Mouse (Mus musculus) retina, embryonic 14.5 days (tissue): ENCODE data around the gene Cdh13.

Source experiments
- DNase-seq: peaks from one replicate; pipeline ENCODE4 v3.0.0-alpha.2; 2015; ENCODE audit warnings: low spot score

Cdh13 gene

DNA sequence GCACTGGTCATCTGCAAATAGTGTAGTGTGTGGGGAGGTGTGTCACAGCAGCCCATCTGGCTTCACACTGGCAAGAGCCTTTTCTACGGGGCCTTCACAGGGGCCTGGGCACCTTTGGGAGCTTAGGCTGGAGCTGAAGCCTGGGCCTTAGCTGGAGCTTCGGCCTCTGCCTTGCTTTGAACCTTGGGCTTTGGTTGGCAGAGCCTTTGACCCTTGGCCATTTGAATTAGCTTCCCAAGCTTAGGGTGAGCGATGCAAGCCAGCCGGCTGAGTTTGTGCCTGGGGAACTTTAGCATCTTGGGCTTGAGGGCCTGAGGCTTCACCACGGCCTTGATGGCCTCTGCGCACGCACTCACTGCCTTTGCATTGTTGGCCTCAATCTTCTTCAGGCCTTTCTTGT is 98.1 kb downstream of the Cdh13 start:
- DNase-seq: no peak

DNA sequence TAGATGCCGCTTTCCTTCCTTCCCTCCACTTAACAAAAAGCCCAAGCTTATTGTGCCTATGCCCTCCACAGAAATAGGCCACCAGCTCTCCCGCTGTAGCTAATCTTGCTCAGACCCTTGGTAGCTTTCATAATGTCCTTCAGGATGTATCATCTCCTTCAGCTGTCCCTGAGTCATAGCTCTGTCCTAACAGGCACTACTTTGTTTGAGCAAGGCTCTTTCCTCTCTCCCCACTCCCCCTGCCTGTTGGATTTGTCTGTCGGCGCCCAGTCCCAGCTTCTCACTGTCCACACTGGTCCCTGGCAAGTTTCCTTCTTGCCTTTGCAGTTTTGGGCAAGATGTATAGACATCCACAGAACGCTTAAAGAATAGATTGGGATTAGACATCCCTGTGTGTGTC is 100.8 kb downstream of the Cdh13 start:
- DNase-seq: no peak

DNA sequence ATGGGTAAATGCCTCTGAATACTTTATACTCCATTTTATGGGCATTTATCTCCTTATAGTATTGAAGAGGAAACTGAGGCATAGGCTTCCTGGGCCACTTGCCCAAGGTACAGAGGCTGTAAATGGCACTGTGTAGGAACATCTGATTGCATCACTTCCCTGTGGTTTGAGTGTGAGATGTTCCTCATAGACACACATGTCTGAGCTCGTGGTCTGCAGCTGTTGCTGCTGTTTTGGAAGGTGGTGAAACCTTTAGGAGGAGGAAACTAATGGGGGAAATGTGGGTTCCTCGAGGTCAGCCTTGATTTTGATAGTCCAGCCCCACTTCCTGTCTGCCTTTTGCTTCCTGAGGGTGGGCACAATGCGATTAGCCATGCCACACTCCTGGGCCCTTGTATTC is 105.9 kb downstream of the Cdh13 start:
- no peak for DNase-seq

DNA sequence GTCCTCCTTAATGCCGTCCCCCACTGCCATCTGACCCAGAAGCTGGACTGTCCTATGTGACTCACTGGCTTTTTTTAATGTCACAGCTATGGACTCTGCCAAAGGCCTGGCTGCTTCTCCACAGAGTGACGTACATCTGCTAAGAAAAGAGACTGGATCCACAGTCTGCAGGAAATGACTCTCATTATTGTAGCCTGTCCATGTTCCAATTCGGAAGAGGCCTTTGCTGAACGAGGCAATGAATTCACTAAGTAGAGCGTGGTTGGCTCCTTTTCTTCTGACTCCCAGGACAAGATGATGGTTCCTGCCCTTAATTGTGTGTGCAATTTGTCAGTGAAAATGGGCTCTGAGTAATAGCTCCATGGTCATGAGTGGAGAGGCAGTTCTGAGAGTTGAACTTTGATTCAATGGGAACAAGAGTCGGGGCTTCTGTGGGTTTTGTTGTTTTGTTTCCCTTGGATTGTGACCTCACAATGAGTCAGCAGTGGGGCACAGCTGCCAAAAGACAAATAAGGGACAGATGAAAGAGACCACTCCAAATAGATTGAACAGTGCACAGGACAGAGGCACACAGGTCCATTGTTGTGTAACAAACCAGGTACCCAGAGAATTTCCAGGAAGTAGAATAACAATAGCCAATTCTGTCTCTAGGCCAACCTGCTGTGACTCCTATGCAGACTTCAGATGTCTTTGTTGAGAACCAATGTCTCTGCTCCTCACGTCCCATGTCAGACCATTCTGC is 110.5 kb downstream of the Cdh13 start:
- DNase-seq: no peak

DNA sequence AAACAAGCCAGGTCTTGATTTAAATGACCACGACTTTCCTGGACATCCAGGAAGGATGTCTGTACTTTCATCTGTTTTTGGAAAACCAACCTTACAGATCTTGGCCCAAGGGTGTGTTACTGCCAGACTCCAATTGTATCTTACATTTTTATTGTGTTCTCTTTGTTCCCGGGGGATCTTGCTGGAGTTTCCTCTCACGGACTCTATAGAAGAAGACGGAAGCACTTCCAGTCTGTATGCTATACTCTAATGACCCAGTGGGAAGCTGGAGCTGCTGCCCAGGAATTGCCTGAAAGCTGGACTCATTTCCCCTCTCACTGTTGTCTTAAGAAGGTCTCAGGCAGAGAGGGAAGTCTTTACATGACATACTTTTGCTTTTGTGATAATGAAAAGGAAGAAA is 111.6 kb downstream of the Cdh13 start:
- no peak for DNase-seq

DNA sequence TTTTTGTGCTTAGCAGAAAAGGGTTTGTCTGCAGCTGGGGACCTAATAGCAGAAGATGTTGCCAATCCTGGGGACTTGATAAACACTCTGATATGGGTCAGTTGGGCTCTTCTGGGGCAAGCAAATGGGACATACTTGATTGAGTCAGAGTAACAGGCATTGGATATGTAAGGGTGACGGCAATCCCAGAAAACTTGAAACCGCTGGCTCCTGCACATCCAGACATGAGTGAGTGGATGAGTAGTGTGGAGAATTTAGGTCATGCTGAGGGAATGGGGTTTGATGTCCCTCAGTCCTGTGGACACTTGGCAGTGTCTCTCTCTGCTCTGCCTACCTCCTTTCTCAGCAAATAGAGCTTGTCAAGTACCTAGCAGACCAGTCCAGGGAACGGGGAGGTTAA is 121.3 kb downstream of the Cdh13 start:
- DNase-seq: no peak

DNA sequence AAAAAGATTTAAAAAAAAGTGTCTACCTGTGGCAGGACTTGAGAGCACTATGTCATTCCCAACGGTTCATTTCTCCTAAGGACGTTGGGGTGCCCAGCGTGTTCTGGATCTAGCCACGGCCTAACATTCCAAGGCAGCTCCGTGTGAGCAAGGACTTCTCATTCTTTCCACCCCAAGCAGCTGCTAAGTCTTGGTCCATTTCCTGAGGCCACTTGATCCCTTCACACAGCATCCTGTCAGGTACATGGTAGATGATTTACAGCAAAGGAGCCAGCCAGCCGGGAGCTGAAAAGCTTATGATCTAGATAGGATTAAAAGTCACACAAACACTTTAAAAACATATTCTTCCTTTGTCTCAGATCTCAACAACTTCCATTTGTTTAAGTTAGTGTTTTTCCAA is 123.8 kb downstream of the Cdh13 start:
- DNase-seq: no peak

DNA sequence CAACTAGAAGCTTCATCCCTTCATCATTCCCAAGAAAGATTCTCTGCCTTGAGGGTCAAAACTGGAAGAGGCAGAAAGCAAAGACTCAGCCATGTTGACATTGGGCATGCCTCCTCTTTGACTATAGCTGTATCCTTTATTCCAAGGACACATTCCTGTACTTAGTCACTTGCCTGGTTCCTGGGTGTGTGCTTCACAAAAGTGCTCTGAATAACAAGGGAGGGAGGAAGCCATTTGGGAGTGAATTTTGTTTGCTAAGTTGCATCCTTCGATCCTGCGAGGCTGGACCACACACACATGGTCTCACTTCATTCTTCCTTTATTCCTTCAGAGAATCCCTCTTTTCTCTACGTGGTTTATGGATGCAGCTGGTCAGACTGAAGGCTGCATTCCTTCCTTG is 125.9 kb downstream of the Cdh13 start:
- DNase-seq: no peak

DNA sequence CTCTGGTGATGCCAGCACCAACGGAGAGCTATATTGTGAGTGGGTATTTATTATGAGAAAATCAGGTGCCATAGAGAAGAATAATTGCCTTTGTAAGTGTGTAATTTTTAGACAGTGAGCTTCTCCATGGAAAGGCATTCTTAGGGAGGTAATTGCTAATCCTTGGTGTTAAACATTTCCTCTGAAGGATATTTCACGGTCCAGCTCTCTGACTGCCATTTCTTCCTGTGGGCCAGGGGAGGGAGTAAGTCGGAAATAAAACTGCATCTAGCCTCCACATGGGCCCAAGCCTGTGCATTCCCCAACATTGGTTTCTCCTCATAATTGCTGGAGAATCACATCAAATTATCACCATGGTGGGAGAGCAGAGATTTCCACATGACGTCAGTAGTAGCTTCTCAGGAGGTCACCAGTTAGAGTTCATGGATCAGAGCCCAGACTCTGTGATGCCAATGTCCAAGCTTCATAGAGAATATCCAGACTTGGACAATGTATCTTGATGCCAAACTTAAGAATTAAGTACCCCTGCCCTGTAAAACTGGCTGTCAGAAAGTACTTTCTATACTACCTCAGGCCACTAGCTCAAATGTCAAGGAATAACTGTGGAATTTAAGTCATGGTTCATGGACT is 126.9 kb downstream of the Cdh13 start:
- no peak for DNase-seq

DNA sequence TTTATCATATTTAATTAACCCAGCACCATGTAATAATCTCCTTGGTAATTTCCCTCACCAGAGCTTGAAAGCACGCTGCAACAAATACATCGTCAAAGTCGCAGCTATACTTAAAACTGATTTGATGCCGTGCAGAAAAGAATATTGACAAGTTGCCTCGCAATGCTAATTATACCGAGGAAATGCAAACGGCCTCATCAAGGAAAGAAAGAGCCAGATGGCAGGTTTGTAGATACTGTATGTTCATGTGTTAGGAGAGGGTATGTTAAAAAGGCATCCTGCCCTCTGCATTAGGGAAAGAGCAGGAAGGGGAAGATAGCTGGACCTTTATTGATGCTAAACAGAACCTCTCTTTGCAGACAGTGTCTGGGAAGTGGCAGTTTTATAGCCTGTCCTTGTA is 132.1 kb downstream of the Cdh13 start:
- no peak for DNase-seq

DNA sequence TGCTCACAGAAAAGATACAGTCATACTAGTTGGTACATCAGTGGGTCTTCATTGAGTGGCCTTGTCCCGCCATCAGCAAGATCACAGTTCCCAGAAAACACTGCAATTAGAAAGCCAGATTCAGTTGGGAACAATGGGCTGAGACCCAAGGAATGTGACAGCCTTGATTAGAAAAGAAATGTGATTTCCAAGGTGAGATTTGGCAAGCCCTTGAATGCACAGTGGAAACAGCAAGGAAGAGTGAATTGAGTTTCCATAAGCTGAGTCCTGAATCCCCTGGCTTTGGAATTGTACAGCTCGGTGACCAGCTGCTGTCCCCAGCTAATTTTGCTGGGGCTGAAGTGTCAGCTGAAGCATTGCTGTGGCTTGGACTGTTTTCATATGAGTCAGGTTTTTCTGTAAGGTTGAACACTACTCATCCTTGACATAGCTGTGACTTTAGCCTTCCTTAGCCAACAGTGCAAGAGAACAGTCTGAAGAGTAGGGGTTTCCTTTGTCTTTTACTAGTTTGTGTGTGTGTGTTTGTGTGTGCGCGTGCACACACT is 133.3 kb downstream of the Cdh13 start:
- DNase-seq: no peak

DNA sequence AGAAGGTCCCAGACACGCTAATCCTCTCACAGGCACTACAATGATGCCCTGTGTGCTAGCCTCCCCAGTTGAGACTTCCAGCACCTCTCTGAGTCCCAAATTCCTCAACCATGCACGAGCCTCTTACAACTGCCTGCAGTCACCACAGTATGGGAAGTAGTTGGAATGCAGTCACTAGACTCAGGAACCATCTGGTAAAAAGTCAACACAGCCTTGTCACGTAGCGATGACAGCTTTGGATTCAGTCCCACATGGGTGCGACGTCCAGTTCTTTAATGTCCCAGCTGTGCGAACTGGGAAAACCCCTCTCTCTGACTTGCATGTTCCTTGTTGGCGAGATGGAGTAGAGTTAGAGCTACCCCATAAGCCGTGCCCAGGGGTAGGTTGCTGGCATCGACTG is 139.1 kb downstream of the Cdh13 start:
- DNase-seq: no peak

DNA sequence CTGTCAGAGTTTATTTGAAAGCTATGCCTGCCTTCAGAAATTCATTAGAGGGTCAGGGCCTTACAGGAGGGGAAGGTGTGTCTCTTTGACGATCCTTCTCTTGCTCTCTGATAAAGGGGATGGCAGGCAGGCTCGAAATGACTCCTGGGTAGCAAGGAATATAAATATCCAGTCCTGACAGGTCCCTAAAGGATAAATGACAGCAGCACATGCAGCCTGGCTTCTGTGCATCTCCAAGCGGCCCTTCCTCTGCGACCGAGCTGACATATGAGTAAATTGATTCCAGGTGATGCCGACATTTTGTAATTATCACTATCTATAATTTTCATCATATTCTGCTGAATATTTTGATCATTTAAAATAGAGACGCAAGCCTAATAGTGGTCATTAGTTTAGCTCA is 145.4 kb downstream of the Cdh13 start:
- DNase-seq: no peak

DNA sequence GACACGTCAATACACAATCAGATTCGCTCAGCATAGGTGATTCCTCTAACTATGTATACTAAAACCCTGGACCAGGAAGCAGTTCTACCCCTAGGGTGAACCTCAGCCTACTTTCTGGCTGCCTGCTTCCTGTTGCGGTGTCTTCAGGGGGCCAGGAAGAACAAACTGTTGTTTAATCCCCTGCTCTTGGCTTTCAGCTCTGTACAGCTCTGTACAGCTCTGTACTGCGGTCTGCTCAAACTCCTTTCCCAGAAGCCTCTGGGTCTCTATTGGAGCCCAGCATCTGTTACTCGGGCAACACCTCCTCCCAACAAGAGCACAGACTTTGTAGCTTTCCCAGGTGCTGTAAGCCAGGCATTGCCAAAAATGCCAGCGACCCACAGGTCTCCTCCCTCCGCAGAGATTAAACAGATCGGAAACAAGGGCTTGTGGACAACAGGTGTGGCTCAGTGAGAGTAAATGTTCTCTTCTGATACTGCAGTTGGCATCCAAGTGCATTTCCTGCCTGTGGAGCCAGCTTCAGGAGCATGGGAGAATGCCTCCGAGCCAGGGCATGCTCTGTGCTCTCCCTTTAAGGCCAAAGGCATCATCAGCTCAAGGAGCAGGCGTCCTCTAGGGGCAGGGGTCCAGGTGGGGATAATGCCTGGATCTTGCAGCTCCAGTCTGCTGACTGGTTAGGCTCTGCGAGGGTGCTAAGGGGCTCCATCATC is 148.4 kb downstream of the Cdh13 start:
- no peak for DNase-seq

DNA sequence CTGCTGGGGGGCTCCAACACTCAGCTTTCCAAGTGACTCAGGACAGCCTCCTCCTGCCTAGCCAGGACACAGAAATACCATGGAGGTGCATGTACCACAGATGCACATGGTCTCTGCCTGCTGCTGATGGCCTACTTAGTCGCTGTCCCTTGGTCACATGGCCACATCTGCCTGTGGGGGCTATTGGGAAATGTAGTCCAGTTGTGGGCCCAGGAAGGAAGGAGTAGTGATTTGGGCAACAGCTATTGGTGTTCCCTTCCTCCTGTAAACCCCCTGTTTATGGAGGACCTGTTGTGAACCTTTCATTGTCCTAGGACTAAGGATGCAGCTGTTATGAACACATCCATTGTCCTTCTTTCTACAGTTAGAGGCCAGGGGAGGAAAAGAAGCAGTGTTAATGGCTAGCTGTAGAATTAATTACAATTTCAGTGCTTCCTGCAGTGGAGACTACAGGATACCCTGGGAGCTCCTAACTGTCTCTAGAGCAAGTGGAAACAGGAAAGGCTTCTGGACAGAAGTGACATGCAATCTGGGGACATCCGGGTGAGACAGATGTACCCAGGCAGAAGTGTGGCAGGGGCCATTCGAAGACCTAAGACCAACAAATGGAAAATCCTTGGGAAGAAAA is 150.1 kb downstream of the Cdh13 start:
- DNase-seq: no peak

DNA sequence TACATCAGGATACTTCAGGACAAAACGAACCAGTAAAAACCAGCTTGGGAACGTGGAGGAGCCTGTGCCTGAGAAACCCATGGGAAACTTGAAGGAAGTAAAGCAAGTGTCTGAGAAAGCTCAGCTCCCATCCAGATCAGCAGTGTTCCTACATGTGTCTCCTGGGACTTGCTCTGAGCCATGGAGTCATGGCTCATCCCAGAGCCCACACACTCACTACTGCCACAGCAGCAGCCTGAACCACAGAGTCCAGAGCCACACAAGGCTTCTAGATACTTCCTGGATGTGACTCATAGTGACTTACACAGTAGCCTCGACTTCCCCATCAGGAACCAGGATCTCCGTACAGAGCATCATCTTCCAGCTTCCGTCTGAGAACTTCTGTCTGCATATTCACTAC is 153.2 kb downstream of the Cdh13 start:
- no peak for DNase-seq

DNA sequence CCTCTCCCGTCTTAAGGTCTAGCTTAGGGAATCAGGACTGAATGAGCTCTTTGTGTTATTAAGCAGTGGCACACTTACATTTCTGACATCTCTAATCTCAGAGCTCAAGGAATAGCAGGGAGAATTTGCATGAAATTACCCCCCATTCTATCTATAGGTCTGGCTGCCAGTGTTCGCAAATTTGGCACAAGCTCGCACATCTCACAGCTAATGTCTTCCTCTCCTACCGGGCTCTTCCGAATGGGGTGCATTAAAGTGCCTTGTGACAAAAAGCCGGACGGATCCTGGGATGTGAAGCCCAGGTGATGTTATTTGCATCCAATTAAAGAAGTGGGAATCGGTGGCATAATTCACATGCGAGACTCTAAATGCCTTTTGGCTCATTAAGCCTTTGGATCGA is 153.6 kb downstream of the Cdh13 start:
- DNase-seq: no peak

DNA sequence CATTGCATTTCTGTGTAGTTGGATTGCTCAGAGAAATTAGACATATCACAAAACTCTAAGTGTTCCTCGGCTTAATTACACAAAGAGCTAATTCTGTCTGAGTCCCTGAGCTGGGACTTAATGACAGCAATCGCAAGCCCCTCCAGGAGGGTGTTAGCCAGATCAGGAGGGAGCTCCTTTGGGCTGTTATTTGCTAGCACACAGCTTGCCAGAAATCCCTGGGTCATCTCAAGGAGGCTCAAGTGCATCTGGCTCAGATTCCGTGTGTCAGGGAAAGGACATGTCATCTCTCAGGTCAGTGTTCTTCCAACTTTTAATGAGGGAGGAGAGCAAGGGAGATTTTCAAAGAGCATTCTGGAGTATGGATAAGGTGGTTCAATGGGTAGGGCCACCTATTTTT is 154.3 kb downstream of the Cdh13 start:
- DNase-seq: no peak

DNA sequence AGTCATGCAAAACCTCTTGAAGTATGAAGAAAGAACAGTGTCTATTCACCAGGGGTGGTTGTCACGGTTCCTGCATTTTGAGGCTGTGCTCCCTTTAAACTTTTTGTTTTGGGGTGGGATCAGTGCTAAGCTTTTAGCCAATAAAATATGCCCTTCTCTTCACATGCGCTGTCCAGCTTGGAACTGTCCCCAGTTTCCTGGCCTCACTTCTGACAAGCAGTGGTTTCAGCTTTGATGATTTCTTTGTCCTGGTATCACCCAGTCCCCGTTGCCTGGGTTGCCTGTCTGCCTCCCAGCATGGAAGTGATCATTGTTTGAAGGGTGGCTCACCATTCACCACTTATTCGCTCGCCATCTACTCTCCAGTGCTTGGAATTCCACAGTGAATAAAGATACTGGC is 156.3 kb downstream of the Cdh13 start:
- DNase-seq: no peak

DNA sequence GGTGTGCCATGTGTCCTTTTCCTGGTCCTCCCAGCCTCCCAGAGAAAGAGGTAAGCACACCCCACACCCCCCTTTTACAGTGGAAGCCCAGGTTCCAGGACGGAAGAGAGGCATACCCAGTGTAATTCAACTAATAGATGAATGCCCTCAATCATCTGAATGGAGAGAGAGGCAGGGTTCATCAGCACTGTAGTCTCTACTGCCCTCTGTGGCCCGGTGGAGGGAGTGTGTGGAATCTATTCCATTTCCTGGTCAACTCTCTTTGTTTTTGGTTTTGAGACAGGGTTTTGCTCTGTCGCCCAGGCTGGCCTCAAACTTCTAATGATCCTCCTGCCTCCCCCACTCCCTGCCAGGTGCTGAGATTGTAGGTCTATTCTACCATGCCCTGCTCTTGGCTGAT is 159.8 kb downstream of the Cdh13 start:
- DNase-seq: peak; percentile 24

DNA sequence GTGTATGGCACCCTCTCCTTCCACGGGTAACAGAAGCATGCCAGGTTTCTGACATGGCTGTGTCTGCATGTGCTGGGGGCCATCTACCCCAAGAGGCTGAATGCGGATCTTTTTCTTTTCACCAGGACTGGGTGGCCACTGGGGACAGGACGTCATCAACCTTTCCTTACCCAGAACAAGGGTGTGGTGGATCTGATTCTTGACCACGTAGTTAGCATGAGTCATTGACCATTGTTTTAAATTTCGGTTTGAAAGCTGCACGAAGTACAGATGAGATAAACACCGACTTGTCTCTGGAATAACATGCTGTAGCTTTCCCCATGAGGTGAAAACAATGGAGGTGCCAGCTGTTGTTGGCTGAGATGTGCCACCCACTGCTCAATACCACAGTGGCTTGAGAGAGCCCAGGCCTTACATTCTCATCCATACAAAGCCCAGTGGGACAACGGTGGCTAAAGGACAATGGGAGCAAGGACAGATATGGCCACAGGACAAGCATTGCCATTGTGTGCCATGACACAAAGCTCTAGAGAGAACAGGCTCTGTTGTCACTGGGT is 161.2 kb downstream of the Cdh13 start:
- no peak for DNase-seq

DNA sequence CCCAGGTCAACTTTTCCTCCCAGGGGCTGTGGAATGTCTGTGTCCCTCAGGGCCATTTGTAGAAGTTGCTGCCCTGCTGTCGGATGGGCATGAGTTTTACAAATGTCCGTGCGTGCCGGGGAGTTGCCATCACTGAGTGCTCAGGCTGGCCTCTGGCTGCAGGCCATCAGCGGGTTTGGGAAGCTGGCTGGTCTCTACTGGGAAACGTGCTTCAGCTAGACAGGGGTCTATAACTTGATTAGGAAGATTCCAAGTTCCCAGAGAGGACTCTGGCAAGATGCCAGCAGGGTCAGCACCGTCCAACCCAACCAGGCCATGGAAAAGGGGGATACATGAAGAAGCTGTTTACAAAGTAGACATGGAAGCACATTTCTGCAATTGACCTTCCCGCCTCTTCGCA is 163.0 kb downstream of the Cdh13 start:
- no peak for DNase-seq
